In genomic region chr13:3679098-3679497, GRCm38 (mm10) we compare ENCODE assay signal across 15 mouse cellular contexts.
"Had no signal": no experiment of that assay in that cellular context is flagged by ENCODE, and none has a peak within 500 bp of the region (broad histone marks: within the 10 kb centered on the region; RNA-seq: fewer than 3 reads in every experiment).

No protein-coding gene starts in this region.

- ATAC-seq: liver, embryonic 12.5 days had no signal

- H3K27me3 ChIP-seq: limb, embryonic 15.5 days; liver, embryonic 12.5 days; neural tube, embryonic 13.5 days had no signal

- H3K4me3 ChIP-seq: limb, embryonic 15.5 days; liver, embryonic 12.5 days; neural tube, embryonic 13.5 days had no signal

- H3K9me3 ChIP-seq: limb, embryonic 15.5 days; liver, embryonic 12.5 days; neural tube, embryonic 13.5 days had no signal

- H3K36me3 ChIP-seq: limb, embryonic 15.5 days; liver, embryonic 12.5 days; neural tube, embryonic 13.5 days had no signal

- H3K4me1 ChIP-seq: liver, embryonic 12.5 days; neural tube, embryonic 13.5 days had no signal

- DNase-seq: kidney, adult 8-10 months; kidney, postnatal 25 days; layer of hippocampus, adult 9-11 months; layer of hippocampus, postnatal 36 days; lung, embryonic 14.5 days; lung, postnatal 14 days; midbrain, embryonic 14.5 days; retina, postnatal 1 day; right cerebral cortex, postnatal 4 days; spleen, adult 18-20 months; thymus, adult 2 months; thymus, postnatal 25 days had no signal

- H3K4me2 ChIP-seq: limb, embryonic 15.5 days; liver, embryonic 12.5 days; lung, embryonic 14.5 days; neural tube, embryonic 13.5 days had no signal

- H3K27ac ChIP-seq: limb, embryonic 15.5 days; liver, embryonic 12.5 days; neural tube, embryonic 13.5 days had no signal

- H3K9ac ChIP-seq: limb, embryonic 15.5 days; liver, embryonic 12.5 days; lung, embryonic 14.5 days; neural tube, embryonic 13.5 days had no signal
